Mouse (Mus musculus): ENCODE results near the gene Cbll1.

Cbll1 gene

DNA sequence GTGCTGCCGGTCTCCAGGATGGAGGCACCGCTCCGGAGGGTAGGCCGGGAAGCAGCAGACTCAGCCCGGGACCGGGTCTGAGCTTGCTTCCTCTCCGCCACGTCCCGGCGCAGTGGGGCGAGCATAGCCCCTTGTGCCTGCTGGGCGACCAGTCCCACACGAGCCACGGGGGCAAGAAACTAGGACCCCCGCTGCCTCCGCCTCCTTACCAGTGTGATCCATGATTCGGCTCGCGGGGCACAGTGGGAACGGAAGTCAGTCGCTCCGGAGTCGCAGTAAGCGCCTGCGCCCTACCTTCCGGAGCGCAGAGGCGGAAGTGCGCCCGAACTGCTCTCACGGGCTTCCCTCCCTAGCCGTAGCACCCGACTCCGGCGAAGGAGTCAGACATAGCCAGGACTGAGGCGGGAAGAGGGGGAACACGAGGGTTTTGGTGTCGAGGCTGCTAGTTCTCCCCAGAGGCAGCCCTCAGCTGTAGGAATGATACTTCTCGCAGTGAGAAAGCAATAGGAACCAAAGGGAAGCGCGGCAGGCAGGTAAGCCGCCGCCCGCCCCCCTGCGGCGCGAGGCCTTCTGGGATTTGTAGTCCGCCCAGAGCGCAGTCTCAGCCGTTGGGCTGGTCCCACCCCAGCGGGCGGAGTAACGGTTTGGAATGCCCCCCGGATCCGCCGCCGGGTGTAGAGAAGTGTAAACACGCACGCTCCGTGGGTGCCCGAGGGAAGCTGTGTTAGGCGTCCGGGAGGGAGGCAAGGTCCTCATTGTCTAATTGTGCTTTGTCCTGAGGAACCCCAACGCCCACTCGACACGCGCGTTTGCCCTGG, at the start of gene Cbll1:
Gene Cbll1 (minus strand): TSS at position 303 of the 818 bp plus-strand sequence.
- DNase-seq (ENCODE audit: extremely low spot score, low read depth, low spot score), result peak; percentile 83

DNA sequence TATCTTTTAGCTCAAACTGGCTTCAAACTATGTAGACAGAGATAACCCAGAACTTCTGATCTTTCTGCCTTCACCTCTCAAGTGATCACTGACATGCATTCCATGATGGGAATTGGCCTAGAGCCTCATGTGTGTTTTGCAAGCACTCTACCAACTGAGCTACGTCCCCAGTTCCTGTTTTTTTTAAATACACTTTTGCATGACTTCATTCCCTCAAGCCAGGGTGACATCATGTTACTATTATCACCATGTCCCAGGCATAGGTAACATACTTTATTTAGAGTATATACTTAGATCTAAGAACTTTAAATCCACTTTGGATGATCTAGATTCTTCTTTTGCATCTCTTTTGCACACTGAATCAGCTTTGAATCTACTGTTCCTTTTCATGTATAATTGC, 46.6 kb upstream of the Cbll1 start:
- DNase-seq (ENCODE audit: extremely low spot score, low read depth, low spot score), result no peak

DNA sequence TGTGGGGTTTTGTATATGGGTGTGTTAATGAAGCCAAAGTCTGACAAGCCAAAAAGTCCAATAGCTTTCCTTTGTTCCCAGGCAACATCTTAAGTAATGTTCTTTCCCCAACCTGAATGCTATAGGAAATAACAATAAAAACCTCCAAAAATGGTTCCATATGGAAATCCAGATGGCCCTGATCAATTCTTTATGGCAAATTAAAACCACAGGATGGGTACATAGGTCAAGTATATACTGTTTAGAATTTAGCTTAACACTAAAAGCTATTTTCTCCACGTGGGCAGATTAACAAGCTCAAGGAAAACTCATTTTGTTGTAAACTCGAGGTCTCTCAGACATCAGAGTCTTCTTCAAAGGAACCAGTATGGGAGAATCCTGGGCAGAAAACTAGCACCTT, 45.8 kb upstream of the Cbll1 start:
- peak; percentile 73 for DNase-seq (ENCODE audit: extremely low spot score, low read depth, low spot score)

DNA sequence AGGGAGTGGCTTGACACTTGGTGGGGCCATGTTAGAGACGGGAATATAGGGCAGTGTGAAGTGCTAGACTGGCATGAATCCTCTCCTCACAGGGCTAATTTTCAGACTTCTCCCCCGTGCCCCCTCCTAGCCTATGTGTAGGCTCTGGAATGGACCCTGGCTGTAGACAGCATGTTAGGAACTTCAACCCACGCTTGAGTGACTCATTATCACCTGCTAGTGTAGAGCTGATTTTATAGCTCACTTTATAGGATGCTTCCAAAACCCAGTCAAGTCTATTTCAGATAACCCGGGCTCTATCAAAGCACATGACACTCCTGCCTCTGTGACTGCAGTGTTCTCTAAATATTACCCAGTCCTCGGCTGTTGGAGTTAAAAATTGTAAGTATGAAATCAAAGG, 42.1 kb upstream of the Cbll1 start:
- DNase-seq (ENCODE audit: extremely low spot score, low read depth, low spot score), result no peak

DNA sequence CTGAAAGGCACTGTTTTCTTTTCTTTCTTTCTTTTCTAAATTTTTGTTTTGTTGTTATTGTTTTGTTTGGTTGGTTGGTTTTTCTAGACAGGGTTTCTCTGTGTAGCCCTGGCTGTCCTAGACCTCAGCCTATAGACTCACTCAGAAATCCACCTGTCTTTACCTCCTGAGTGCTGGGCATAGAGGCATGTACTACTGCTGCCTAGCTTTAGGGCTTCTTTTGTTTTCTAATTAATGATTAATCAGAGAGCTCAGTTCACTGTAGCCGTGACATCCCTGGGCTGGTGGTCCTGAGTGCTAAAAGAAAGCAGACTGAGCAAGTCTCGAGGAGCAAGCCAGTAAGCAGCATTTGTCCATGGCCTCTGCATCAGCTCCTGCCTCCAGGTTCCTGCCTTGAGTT, 40.4 kb upstream of the Cbll1 start:
- DNase-seq (ENCODE audit: extremely low spot score, low read depth, low spot score), result no peak

DNA sequence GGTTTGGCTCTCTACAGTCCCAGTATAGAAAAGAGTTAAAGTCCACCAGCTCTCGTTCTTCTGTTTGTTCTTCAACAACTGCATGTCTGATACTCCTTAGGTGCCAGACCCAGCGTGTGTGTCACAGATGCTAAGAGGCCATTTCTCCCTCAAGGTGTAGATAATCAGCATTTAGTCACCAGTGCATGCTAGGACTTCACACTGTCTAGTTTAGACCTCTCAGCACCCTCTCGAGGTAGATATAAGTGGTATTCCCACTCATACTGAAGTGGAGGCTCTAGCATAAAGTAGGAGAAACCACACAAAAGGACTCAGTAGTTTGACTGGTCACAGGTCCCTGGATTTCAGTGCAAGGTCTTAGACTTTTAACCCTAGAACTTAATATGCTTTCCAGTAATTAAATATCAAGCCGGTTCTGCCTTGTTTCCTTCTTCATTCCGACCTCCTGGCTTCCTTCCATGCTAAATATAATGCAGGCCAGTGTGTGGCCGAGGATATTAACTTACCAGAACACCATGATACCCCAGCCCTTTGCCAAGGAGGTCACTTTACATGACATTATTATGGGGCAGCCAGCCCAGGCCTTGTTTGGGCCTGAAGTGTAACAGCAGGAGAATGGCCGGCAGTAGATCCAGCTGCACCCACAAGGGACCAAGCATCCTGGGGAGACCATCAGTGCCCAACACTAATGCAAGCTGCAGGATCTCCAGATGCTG, 38.3 kb upstream of the Cbll1 start:
- DNase-seq (ENCODE audit: extremely low spot score, low read depth, low spot score), result no peak

DNA sequence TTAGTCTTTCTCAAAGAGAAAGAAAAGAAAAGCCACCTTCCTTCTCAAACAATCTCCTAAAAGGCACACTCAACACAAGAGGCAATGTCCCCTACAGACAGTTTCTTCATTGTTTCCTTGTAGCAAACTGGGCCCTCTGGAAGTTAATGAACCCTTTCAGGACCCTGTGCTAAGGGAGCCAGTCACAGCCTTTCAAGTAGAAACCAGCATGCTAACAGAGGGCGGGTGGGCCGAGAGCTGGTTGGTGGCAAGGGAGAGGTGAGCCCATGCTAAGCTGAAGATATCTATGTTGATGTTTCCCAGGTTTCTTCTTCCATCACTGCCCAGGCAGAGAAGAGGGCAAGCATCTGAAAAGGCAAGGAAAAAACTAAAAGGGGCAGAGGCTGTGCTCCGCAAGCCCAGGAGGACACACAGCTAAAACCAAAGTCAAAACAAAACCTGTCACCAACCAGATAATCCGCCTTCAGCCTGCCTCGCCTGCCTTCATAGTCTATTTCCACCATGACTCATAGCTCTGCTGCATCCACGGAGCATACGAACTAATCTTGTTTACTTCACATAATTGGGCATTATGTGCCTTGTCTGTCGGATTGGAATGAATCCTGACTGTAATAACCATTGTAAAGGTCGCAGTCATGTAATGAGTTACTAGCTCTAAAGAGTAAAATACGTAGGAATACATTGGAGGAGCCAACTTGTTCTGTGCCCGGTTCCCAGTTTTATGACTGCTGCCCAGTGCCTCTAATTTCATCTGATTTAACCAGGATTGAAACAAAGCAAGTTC, 34.8 kb upstream of the Cbll1 start:
- DNase-seq (ENCODE audit: extremely low spot score, low read depth, low spot score), result no peak

DNA sequence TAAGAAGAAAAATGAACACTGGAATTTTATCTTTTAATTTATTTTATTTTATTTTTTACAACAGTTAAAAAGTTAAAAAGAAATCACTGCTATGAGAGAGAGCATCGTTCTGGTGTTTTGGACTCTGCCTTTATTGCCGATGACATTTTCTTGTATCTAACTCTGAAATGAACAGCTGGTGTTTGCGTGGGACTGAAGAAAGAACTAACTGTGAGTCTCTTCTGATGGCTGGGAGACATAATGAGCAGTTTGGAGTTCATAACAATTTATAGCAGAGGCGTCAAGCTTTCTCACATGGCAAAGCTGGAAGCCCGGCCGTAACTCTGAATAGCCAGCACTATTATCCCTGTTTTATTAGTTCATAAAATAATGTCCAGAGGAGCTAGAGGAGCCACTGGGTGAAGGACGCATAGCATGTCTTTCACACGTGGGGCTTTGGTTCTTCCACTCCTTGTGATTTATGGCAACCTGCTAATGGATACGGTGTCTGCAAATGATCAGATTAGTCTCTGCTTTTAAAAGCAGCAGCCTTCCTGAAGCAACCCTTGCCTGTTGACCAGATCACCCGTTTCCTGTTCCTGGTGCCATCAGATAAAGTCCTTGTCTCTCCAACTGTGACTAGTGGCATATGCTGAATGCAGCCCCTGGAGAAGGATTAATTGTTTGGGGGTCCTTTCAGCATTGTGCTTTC, 33.9 kb upstream of the Cbll1 start:
- DNase-seq (ENCODE audit: extremely low spot score, low read depth, low spot score), result no peak

DNA sequence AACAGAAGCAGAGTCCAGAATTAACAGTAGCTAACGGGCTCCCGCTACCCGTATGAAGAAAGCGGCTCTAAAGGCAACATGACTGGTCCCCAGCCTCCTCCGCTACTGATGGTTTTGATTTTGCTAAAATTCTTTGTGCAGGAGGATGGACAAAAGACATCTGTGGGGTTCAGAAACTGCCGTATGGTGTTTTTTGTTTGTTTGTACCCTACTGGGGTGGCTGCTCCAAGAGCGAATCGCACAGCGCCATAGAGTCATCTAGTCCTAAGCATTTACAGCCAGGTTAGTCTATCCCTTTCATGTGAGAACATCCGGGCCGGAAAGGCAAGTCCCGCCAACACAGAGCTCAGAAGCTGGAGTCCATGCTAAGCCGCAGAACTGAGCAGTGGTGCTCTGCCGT, 32.6 kb upstream of the Cbll1 start:
- no peak for DNase-seq (ENCODE audit: extremely low spot score, low read depth, low spot score)

DNA sequence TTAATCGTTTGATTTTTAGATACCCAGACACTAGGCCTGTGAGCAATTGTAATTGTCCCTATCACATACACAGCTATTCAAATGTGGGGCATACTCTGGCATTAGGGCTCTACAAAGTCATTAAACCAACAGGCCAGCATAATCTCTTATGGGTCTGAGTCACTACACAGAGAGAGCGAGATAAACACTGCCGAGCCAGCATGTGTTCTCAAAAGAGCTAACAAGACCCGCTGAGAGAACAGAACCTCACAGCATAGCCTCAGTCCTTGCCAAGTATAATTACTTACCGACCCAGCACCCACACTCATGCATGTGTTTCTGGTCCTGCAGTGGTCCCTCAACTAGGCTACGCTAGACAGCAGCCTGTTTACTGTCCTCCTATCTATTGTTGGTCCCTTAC, 28.0 kb upstream of the Cbll1 start:
- DNase-seq (ENCODE audit: extremely low spot score, low read depth, low spot score), result no peak

DNA sequence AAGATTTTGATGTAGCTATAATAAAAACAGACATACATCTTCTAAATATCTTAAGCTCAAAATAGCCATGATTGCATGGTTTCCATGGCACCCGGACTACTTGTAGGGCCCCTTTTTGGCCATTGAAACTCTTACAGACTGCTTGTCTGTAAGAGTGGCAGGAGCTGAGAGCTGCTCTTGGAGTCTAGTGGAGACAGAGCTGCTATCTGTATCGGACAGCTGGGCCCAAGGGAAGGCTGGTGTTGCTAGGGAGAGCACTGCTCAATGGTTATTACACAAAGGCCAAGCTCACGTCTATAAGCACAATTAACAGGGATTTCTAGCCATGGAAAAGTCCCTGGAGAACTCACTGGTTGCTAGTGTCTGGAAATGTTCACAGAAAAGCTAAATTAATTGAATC, 22.0 kb upstream of the Cbll1 start:
- no peak for DNase-seq (ENCODE audit: extremely low spot score, low read depth, low spot score)

DNA sequence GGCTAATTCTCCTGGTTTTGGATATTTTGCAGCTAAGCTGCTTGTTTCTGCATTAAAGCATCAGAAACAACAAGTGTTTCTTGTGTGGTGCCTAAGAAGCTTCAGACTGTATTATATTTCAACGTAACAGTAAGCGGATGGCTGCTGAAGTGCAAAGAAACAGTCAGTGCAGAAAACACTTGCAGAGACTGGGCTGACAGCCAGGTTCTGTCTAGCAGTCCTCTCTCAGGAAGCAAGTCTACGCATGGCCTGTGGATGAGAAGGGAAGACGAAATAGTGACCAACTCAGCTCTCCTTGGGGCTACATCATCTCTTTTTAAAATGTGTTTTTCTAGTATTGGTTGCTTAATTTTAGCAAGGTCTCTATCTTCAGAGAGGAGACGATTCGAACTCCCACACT, 20.7 kb upstream of the Cbll1 start:
- DNase-seq (ENCODE audit: extremely low spot score, low read depth, low spot score), result no peak

DNA sequence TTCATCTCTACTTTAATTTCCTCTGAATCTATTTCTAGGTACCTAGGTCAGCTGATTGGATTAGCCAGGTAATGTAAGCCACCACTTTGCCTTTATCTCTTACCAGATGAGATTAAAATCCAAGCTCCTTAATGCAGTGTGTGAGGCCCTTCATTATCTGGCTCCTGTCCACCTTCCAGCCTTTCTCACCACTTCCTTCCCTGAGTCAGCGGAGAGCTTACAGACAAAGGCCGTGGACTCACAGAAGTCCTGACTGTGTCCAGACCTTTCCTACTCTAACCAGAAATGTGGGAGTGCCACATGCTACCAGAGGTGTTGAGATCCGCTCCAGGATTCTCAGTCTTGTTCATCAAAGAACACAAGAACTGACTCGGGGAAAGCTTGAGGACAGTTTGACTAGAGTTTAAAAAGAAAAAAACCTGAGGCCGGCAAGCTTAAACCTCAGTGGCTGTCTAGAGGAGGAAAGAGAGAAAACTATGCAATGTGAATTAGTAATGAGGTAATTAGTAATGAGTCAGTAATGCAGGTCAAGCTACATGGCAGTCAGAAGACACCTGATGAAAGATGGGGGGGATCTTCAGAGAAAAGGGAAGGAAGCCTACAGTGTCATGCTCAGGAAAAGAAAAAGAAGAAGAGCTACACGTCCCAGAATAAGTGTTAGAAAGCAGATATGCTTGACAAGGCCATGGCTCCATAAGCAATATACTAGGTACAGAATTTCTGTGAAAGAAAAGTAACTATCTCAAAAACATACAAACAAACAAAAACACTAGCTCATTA, 14.5 kb upstream of the Cbll1 start:
- DNase-seq (ENCODE audit: extremely low spot score, low read depth, low spot score), result no peak

DNA sequence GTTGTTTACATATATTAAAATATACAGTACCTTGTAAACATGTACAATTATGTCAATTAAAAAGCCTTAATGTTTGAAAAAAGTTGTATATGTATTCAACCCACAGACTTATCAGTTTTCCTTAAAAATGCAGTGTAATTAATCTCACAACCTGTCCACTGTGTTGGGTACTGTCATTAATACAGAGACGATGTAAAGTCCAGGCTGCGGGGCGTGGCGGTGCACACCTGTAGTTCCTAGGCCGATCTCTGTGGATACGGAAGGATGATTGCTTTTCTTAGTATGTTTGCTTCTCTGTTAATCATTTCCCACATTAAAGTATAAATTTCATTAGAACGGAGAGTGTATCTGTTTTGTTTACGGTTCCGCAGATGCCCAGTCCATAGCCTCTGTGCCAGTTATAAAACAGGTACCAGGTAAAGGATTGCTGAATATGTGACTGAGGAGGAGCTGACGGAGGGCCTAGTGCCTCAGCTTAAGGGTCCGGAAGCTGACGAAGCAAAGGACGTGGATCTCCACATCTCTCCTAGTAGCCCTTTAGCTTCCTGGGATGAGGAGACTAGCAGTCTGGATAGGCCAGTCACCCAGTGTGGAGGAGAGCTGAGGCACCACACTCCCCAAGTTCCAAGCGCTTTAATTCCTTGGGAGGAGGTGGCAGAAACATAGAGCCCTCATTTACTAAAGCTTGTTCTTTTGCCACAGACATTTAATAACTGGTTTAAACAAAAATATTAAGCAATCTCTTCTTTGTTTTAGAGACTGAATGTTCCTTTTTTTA, 13.4 kb upstream of the Cbll1 start:
- no peak for DNase-seq (ENCODE audit: extremely low spot score, low read depth, low spot score)

DNA sequence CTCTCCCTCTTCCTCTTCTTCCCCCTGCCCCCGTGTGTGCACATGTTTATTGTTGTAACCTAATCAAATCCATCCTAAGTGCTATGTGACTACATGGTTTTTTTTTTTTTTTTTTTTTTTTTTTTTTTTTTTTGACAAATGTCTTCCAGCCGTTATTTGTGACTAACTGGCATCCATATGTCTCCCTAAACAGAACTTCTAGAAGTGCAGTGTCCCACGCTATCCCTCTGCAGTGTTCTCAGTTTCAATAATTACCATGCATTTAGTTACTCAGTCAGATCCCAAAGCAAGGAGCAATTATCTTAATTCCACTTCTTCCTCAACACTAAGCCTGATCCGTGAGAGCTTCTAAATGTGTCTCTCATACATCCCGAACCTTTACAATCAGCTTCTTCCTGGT, 11.8 kb upstream of the Cbll1 start:
- DNase-seq (ENCODE audit: extremely low spot score, low read depth, low spot score), result no peak

DNA sequence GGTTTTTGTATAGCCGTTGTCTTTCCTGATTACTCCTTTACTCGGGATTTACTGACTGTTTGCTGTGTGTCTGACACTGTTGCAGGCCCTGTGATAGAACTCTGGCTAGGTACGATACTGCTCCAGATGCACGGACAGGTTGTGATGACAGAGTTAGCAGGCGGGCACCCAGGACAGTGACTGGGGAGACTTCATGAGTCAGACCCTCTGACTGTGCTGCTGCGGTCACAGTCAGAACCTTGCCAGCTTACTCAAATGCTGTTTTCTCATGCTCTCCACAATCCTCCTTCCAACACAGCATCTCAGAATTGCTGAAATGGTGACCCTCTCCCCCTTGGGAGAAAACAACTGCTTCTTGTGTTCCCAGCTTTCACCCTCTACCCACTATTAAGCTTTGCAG, 9.1 kb upstream of the Cbll1 start:
- DNase-seq (ENCODE audit: extremely low spot score, low read depth, low spot score), result no peak

DNA sequence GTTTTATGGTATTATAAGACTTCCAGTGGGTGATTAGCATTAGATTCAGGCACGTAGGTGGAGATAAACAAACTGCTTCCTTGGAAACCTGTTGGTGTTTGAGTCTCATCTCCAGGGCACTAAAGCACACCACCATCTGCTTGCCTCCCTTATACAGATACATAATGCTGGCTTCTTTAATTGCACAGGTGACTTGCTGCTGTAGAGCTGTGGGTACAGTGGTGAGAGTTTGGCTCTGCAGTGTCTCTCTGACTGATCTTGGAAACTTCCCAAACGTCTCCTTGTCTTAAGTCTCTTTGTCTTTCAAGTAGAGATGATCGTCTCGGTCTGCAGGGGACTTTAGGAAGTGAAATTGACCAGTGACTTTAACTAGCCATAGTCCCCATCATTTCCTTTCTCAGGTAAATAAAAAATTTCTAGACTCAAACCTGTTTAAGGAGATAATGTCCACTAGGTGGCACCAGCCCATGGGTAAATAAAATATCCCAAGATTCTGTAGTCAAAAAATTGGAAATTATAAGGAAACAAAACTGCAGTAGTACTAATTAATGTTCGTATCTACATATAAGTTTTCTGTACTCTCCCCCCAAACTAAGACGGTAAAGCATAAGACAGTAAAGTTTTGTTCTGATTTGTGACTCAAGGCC, 8.4 kb upstream of the Cbll1 start:
- no peak for DNase-seq (ENCODE audit: extremely low spot score, low read depth, low spot score)

DNA sequence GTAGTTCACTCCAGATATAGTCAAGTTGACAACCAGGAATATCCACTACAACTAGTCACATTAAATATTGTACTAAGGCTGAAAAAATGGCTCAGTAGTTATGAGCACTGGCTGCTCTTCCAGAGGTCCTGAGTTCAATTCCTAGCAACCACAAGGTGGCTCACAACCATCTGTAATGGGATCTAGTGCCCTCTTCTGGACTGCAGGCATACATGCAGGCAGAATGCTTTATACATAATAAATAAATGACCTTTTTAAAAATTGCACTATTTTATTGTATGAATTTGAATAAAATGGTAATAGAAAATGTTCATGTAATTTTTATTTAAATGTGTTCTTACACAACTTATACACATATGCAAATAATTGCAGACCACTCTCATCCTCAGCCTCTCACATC, 3.8 kb upstream of the Cbll1 start:
- no peak for DNase-seq (ENCODE audit: extremely low spot score, low read depth, low spot score)

DNA sequence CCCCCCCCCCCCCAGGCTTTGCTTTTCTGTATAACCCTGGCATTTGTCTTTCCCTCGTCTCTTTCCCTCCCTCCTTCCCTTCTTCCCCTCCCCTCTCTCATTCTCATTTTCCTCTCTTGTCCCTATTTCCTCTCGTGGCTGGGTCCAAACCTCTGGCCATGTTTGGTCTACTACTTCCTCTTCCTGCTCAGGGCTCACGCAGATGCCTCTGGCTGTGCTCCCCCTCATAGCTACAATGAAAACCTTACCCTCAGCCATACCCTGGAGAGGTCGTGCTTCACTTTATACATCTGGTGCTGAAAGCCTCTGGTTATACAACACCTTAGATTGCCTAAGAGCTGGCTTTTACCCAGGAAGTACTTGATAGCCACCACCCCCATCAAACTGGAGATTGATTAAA, 1.9 kb upstream of the Cbll1 start:
- no peak for DNase-seq (ENCODE audit: extremely low spot score, low read depth, low spot score)
